Mouse (Mus musculus): Measurements from ENCODE around the gene Frmpd1.

Frmpd1 gene

DNA sequence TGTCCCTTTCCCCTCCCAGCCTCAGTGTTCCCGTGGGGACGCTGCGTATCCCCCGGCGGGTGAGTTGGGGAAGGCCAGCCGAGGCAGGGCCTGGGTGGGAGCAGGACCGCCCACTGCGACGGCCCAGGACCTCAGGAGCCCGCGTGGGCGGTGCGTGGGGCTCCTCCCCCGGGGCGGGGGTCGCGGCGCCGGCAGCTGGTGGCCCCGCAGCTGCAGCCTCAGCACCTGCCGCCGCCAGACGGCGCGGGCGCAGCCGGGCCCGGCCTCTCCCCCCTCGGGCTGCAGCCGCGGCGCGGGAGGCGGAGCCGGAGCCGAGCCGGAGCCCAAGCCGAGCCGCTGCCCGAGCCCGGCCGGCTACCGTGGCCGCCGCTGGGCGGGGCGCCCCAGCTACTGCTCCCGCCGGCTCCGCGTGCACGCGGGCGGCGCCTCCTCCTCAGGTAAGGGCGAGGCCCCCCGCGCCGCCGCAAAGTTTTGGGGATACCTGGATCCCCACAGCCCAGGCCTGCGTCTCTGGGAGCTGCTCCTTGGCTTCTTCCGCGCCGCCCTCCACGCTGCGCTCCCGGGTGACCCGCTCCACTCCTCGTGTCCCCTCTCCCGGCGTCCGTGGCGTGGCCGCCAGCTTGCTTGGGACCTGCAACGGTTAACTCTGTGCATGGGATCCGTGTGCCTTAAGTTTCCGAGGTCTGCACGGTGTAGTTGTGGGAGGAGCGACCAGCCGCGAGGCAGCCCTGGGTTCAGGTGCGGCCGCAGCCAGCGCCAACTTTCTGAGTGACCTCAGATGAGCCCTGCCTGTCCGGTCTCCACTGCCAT, at the start of gene Frmpd1:
Gene Frmpd1 (plus strand): TSS at position 355 of the 810 bp plus-strand sequence.
- DNase-seq (ENCODE audit: low read depth, low spot score): peak; percentile 65

DNA sequence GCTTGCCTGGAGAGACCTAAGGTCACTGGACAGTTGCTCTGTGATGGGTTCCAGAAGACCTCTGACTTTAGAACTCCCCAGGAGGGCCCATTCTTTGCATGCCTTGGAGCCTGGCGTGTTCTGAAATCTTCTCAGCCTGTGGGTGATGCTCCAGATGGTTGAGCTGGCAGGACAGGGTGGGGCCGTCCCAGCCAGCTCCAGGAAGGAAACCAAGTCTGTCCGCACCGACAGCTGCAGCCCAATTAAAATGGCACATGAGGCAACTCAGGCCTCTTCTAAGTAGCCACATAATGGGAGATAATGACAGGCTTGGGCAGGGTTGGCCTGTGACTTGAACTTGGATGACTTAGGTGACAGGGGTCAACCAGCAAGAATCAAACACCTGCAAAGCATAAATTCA, 47.0 kb upstream of the Frmpd1 start:
- DNase-seq (ENCODE audit: low read depth, low spot score): no peak

DNA sequence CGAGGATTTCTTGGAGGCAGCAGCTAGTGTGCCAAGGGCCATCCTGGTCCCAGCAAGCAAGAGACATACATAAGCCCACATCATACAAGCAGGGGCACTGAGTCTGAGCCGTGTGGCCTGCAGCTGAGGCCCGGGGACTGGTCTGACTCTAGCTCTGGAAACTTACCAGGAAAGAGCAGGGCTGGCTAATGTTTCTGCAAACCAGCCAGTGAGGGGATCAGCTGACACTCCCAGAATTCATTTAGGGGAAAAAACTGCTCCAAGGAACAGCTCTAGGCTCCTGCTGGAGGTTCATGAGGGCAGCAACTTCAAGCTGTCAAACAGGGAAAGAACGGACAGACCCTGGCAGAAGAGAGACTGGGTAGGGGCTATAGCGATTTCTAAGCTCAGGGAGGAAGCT, 42.8 kb upstream of the Frmpd1 start:
- DNase-seq (ENCODE audit: low read depth, low spot score): no peak

DNA sequence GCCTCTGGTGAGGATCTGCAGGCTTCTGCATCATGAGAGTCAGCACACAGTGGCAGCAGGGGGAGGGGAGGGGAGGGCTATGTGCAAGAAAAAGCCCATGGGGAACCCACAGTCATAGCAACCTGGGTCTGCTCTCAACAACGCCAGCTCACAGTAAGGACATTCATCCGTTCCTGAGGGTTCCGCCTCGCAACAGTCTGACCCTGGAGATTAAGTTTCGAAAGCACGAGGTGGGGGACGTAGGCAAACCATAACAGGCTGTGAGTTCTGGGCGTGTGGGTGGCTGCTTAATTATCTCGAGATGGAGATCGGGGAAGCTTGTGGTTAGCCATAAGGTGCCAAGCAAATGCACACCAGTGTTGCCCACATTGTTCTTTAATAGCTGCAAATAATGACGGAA, 42.3 kb upstream of the Frmpd1 start:
- peak; percentile 41 for DNase-seq (ENCODE audit: low read depth, low spot score)

DNA sequence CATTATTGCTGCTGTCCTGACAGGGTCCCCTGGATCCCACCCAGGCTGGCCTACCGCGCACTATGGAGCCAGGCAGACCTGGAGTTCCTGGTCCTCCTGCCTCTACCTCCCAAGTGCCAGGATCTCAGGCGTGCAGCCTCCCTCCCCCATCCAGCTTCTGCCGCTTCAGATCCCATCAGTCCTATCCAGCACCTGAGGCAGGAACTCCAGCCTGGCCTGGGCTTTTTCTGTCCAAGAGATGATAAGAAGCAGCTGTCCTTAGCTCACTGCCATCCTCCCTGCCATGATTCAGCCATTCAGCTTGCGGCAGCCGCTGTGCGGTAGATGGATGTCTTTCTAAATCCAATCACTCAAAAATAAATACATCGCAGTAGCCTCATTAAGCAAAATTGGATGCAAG, 41.7 kb upstream of the Frmpd1 start:
- peak; percentile 23 for DNase-seq (ENCODE audit: low read depth, low spot score)

DNA sequence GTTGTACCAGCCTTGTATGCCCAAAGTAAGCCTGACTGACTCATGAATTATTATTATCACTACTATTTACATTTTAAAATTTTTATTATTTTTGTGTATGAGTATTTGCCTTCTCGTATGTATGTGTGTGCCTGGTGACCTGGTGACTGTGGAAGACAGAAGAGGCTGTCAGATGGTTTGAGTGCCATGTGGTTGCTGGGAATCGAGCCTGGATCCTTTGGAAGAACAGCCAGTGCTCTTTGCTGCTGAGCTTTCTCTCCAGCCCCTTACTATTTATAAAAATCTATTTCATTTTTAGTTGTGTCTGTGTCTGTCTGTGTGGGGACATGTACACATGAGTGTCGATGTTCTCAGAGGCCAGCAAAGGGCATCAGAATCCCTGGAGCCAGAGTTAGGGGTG, 28.2 kb upstream of the Frmpd1 start:
- no peak for DNase-seq (ENCODE audit: low read depth, low spot score)

DNA sequence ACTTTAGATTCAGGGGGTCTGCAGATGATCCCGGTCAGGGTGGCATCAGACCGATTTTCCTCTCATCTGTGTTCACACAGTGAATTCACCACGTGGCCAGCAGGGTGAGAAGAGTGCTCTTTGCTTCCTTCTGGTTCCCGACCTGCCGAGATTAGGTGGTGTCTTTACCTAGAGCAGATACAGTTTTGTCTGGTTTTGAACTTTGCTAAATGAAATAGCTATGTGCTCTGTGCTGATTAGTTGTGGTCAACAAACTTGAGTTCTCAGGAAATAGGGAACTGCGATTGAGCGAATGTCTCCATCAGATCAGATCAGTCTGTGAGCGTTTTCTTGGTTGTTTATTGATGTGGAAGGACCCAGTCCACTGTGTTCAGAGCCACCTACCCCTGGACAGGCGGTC, 26.1 kb upstream of the Frmpd1 start:
- DNase-seq (ENCODE audit: low read depth, low spot score): no peak

DNA sequence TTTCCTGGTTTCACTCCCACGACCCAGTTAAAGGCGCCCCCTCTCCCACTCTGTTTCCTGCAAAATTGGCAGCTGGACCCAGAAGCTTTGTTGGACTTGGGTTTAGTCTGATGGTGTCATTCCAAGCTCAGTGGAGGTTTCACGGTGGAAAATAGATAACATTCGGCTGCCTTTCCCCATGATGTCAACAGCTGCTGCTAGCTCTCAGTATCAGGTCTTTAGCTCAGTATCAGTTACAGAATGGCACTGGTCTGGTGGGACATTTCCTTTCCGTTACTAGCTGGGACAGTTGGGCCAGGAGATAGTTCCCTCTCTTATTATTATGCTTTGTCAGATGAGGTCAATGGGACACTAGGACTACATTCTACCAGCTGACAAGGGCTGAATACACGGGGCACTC, 23.9 kb upstream of the Frmpd1 start:
- DNase-seq (ENCODE audit: low read depth, low spot score): no peak

DNA sequence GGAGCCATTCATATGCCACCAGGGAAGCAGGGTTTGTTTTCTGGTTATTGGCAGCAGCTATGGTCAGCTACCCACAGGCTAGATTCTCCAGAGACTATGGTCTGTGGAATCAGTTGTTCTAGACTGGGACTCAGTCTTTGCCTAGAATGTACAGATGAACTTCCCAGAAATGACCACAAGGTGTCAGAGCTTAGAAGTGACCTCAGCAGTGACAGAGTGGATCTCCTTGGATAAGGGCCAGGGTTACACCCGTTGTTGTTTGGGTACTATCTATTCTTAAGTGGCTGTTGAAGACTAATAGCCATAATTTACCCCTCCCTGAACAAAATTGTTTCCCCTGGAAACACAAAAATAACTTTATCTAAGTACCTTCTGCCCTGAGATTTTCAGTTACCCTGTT, 21.0 kb upstream of the Frmpd1 start:
- peak; percentile 53 for DNase-seq (ENCODE audit: low read depth, low spot score)

DNA sequence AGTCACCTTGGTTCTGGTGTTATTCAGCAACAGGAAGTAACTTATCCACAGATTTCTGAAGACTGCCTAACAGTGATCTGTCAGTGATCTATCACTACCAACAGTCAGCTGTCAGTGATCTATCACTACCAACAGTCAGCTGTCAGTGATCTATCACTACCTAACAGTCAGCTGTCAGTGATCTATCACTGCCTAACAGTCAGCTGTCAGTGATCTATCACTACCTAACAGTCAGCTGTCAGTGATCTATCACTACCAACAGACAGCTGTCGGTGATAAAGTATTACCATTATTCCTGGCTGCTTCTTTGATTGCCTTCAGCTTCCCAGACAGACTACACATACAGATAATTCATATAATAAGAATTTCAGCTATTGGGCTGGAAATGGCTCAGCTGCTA, 19.2 kb upstream of the Frmpd1 start:
- DNase-seq (ENCODE audit: low read depth, low spot score): no peak

DNA sequence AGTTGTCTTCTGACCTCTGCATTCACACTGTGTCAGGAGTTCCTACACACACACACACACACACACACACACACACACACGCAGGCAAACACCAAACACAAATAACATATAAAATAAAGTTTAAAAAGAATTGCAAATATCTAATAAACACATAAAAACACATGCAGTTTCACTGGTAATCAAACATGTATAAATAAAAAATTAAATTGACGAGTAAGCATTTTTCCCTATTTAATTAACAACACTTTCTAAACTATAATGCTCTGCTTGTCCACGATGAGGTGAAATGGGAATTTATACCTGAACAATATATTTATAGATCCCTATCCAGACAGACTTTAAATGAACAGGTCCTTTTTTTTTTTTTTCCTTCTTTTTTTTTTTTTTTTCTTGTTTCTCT, 18.7 kb upstream of the Frmpd1 start:
- no peak for DNase-seq (ENCODE audit: low read depth, low spot score)

DNA sequence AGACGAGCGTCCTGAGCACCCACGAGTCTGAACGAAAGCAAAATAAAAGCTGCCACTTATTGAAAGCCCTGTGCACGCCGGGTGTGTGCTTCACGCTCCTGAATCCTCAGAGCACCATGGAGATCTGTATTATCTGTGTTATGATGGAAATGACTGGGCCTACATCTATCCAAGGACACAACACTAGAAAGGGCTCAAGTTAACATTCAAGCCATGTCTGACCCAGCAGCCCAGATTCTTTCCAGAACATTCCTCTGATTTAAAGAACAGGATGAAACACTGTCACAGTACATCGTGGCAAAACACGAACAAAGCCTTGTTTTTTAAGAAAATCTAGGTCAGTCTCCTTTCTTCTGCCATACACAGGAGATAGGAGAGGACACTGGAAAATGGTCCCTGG, 13.3 kb upstream of the Frmpd1 start:
- no peak for DNase-seq (ENCODE audit: low read depth, low spot score)

DNA sequence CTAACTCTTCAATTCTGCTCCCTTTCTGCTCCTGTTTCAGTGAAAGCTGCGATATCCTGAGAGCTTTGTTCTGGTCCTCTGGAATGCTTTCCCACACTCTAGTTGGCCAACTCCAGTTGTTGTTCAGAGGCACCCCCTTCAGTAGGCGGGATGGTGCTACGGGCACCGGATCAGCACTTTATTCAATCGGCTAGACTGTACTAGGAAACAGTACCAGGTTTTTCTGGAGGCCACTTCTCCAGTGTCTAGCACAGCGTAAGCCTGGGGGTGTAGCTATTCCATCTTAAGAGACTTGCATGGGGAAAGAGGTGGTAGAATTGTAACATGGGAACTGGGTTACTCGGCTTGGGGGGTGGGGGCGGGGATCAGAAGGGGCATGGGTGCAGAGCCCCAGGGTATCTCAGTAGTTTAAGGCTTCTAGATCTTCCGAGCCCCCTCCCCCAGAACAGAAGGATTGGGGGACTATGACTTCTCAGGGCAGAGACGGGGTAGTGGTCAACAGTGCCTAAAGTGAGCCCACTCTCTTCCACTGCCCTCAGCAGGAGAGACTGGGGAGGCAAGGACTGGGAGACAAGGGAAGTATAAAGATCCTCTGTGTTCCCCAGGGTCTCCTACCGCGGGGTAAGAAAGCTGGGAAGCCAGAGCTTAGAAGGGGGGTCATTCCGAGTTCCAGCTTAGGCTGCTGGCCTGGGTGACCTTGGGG, 706 bp upstream of the Frmpd1 start:
- peak; percentile 46 for DNase-seq (ENCODE audit: low read depth, low spot score)

DNA sequence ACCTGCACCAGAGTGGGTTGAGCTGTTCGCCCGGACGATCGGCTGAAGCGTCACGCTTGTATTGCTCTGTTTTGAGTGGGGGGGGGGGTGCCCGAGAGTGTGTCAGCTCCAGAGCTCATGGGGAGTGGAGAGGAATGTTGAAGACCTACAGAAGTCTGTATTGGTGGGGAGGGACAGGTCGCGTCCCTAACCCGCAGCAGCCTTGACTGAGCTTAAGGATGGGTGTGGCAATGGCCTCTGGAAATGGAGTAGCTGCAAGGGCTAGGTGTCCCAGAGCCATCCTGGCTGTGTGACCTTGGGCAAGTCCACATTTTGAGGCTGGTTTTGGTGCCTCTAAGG, 625 bp downstream of the Frmpd1 start:
- no peak for DNase-seq (ENCODE audit: low read depth, low spot score)

DNA sequence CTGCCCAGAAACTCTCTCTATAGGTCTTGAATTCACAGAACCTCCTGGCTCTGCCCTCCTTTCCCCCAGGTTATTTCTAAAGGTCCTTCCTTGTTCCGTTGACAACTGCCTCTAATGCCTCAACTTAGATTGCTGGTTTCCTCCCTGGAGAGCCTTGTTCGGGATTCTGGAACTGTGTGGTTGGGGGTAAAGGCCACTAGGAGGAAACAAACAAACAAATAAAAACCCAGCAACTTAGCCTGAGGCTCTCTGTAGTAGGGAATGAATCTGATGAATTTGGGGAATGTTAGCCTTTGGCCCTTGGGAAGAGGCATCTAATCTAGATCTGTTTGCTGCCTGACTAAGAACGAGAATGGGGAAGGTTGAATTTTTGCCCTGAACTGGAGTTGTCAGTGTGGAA, 13.6 kb downstream of the Frmpd1 start:
- DNase-seq (ENCODE audit: low read depth, low spot score): no peak

DNA sequence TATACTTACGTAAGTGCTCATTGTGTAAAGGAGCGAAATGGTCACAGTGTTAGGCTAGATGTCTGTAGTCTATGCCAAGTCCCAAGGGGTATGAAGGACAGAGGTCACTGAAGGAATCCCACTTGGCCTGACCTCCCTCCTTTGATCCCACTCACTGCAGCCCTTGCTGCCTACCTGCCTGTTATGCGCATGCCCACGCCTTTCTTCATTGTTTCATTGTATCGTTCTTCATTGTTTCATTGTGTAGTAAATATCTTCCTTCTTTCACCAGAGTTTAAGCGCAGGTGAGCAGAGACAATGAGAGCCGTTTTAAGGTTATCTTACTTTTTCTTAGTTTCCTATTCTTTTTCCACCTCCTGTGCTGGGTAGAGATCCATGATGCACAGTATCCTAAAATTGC, 18.6 kb downstream of the Frmpd1 start:
- DNase-seq (ENCODE audit: low read depth, low spot score): no peak

DNA sequence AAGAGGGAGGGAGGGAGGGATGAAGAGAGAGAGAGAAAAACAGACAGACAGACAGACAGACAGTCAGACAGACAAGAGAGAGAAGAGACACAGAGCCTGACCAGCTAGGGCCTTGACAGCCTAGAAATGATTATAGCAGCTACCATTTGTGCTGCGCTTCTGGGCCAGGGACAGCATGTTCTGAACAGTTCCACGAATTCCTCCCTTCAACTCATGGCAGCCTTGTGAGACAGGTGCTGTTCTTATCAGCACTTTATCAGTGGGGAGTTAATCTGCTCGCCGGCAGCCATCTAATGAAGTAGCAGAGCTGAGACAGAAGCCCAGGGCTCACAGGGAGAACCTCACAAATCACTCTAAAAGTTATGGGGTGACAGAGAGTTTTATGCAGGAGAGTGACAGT, 22.8 kb downstream of the Frmpd1 start:
- no peak for DNase-seq (ENCODE audit: low read depth, low spot score)

DNA sequence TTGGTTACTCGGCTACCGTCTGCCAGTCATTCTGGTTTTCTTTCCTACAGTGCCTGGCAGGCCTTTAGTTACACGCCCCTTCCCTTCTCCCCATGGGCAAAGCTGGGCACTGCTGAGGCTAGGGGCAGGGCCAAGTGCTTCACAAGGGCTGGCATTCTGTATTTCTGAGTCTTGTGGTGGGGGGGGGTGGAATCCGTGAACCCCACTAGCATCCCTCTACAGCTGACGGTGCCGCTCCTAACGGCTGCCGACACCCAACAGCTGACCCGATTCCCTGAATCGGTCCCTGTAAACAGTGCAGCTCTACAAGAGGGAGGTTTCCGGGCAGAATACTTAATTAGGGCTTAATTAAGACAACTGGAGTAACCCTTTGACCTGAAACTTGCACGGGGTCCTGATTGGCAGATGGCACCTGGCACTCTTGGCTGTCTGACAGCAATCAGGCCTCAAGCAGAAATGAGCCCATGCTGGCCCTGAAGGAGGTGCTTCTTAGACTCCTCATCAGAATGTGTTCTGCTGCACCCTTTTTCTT, 24.2 kb downstream of the Frmpd1 start:
- DNase-seq (ENCODE audit: low read depth, low spot score): peak; percentile 29

DNA sequence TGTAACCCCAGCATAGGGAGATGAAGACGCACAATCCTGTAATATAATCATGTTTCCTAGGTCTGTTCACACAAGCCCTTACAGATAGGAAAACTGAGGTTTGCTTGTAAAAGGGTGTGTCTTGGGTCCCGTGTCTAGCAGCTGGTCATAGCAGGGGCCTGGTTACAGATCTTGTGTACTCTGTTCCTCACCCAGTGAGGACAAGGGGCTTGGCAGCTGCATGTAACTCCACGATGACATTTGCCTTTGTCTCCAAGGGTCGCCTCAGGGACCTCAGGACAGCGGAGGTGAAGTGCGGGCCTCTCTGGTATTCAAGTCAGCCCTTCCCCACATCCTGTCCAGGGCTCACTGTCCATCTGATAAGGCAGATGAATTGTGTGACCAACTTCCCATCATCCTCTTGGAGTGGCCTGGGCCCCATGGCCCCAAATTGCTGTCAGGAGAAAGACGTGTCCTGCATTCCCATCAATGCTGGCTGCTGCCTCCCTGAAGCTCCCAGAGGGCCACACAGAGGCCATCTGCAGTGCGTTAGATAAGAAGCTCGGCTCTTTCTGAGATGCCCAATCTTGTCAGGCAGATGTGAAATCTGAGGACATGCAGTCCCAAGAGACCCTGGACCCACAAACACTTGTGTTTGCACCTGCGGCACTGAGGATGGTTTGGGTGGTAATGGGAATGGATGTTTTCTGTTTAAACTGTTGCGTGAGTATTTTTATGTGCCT, 27.8 kb downstream of the Frmpd1 start:
- no peak for DNase-seq (ENCODE audit: low read depth, low spot score)

DNA sequence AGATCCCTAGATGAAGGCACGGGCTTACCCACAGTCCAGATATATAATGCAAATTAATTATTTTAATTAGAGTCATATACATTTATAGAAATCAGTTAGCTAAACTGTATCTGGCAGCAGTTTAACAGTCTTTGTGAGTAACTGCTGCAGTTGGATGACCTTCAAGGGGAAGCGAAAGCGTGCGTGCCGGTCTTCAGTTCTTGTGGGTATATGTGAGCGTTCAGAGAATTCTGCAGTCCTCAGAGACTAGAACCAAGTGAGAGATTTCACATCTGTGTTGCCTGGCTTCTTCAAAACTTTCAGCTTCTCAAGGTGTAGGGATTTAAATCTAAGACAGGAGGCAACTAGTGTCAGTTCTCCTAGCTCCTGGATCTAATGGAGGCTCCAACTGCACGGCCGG, 35.3 kb downstream of the Frmpd1 start:
- no peak for DNase-seq (ENCODE audit: low read depth, low spot score)

DNA sequence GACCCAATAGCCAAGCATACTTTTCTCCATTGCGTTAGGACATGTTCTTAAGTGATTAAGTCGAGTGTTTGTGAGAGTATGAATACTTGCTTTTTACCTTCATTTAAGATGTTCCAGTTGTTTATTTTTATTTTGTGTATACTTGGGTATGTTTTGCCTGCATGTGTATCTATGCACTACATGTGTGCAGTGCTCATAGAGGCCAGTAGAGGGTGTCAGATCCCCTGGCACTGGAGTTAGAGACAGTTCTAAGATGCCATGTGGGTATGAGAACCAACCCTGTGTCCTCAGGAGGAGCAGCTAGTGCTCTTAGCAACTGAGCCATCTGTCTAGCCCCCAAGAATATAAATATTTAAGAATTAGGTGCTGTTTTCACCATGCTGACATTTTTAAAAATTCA, 37.7 kb downstream of the Frmpd1 start:
- DNase-seq (ENCODE audit: low read depth, low spot score): no peak

DNA sequence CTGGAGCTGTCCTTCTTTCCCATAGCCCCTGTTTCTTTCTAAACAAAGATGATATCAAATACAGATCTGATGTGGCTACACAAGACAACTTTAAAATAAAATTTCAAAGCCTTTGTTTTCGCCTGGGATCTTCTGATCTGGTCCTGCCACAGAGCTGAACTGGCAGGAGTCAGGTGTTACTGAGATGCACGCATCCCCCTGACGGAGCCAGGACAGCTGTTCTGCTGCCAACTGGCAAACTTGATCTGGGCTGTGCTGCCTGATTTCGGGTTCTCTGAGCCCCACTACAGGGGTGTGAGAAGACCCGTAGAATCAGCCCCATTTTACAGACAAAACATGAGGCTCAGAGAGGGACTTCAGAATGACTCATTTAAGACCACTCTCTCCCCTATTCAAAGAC, 45.6 kb downstream of the Frmpd1 start:
- DNase-seq (ENCODE audit: low read depth, low spot score): no peak

DNA sequence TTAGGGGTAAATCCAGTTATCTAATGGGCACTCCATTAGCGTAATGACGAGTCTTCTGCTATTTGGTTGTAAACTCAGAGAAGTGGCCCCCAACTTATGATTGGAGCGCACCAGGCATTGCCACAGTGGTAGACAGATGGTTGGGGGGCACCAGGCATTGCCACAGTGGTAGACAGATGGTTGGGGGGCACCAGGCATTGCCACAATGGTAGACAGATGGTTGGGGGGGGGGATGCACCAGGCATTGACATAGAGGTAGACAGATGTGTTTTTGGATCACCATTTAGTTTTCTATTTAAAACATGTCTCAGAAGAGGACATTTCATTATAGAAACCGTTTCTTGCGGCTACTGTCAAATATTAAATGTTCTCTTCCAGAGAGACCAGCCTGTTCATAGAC, 53.6 kb downstream of the Frmpd1 start:
- DNase-seq (ENCODE audit: low read depth, low spot score): no peak
